Mouse (Mus musculus) heart, adult 11 months (tissue): Measurements from ENCODE around the gene Rasa4.
"Not testable (repeated sequence)": the region's sequence is repeated elsewhere in the genome, so short reads cannot be mapped to it uniquely, and the experiment has no call there.

Experiments
- DNase-seq: peaks from one replicate; pipeline ENCODE4 v3.0.0; 2022

Gene Rasa4

DNA sequence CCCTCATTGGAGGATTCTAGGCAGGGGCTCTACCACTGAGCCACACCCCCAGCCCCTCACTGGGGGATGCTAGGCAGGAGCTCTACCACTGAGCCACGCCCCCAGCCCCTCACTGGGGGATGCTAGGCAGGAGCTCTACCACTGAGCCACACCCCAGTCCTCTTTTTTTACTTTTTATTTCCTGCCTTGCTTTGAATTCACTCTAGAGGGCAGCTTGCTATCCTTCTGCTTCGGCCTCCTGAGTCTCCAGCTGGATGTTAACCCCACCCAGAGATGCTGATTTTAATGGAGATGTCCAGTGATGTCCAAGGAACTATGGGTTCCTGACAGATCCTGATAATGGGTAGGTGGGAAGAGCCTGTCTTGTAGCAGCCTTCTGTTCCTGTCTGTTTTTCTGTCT lies 14.3 kb upstream of the Rasa4 start:
- DNase-seq: no peak

DNA sequence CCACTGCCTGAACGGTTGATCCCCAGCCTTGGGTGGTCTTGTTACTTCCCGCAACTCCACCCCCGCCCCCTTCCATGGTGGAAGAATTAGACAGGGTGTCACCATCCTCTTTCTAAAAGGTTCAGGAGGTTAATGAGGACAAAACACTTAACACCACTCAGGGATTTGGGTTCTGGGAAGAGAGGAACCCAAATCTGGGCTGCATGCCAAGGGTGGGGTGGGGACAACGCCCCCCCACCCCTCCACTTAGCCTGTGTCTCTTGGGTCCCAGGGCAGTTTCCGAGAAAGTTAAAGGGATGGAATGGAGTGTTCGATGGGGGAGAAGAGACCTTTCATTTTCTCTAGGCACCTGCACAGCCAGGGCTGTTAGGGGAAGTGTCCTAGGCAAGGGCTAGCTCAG lies 10.7 kb upstream of the Rasa4 start:
- DNase-seq: no peak

DNA sequence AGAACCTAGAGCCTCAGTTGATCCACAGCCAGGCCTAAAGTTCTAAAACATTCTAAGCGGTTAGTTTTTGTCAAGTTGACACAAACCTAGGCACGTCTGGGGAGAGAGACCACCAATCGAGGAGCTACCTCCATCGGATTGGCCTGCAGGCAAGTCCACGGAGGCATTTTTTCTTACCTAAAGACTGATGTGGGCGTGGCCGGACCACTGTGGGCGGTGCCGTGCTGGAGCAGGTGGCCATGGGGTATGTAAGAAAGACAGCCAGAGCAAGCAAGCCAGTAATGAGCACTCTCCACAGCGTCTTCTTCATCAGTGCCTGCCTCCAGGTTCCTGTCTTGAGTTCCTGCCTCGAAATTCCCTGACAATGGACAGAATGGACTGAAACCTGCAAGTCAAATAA lies 10.2 kb upstream of the Rasa4 start:
- no peak for DNase-seq

- no peak for DNase-seq
These were observed 8.6 kb upstream of the Rasa4 start for GRCm38 (mm10) chr5:136075076-136075475.

- no peak for DNase-seq
These were observed 7.4 kb upstream of the Rasa4 start for GRCm38 (mm10) chr5:136076284-136076683.

DNA sequence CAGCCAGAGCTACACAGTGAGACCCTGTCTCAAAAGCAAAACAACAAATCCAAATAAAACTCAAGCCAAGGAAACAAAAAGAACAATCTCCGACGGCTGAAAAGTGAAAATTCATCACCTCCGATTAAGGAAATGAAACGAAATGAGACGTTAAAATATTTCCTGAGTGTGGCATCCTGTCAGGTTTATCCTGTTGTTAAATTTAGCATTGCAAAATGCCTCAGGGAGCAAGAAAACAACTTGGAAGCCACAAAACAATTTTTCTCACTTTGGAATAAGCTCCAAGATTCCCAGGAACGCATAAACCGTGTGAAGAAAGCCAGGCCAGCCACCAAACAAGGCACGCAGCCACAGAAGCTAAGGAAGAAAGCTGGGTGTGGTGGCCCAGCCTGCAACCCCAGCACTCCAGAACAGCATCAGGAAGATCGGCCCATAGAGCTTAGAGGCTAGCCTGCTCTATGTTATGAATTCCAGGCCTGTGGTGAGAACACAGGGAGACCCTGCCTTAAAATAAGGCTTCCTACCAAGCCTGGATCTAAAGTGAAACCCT lies 6.6 kb upstream of the Rasa4 start:
- peak; percentile 96 for DNase-seq

DNA sequence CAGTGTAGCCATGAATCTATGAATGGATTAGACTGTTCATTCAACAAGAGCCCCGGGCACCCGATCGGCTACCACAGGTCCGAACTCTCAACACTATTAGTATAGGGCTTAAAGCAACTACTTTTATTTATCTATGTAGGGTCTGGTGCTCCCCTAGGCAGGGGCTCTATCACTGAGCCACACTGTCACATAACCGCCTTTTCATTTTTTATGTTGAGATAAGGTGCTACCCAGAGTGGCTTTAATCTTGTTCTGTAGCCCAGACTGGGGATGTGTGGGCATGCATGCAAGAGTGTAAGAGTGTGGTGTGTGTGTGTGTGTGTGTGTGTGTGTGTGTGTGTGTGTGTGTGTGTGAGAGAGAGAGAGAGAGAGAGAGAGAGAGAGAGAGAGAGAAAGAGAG lies 5.6 kb upstream of the Rasa4 start:
- DNase-seq: no peak

GRCm38 (mm10) chr5:136082345-136082744 lies 1.4 kb upstream of the Rasa4 start:
- no peak for DNase-seq

- peak; percentile 96 for DNase-seq
These were observed 597 bp downstream of the Rasa4 start for GRCm38 (mm10) chr5:136084144-136084881.

DNA sequence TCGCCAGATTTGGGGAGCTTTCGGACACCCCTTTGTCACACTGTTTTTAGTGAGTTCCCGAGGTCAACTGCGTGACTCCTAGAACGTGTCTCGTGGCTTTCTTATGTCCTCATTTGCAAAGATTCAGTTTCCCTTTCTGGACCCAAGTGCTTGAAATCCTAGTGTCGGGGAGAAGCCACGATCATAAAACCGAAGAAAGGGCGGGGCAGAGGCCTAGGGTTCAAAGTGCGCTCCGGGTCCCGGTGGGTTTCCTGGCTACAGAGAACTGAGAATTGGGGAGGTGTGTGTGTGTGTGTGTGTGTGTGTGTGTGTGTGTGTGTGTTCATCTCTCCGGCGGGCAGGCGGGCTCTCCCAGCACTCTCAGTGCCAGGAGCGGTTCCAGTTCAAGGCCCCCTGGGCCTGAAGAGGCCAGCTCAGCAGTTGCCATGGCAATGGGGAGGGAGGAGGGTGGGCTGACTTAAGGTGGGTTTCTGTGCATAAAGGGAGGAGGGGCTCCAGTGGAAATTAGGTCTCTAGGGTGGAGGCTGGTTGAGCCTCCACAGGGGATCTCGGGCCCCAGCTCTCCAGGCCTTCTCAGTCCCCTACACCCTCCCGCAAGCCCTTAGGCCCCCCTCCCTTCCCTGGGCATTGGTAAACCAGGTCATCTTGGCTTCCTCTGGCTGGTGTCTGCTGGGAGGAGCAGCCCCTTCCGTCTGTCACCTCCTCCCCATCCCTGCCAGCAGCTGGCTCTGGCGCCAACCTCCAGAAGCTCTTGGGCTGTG lies 1.4 kb downstream of the Rasa4 start:
- DNase-seq: peak; percentile 95

DNA sequence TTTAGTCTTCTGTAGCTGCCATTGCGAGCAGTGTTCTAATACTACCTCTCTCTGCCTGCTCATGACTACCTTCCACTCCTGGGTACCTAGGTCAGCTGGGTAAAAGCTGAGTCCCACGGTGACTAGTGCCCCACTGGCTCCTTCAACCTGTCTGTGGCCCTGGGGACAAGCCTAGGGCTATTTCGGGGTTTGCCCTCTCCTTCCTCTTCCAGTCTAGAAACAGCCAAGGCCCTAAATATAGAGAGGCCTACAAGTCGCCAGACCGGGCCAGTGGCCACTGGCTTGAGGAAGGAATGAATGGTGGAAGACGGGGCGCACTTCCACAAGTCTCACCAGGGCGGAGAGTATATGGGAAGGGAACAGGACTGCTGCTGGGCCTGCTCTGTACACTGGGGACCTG lies 2.6 kb downstream of the Rasa4 start:
- DNase-seq: peak; percentile 95

DNA sequence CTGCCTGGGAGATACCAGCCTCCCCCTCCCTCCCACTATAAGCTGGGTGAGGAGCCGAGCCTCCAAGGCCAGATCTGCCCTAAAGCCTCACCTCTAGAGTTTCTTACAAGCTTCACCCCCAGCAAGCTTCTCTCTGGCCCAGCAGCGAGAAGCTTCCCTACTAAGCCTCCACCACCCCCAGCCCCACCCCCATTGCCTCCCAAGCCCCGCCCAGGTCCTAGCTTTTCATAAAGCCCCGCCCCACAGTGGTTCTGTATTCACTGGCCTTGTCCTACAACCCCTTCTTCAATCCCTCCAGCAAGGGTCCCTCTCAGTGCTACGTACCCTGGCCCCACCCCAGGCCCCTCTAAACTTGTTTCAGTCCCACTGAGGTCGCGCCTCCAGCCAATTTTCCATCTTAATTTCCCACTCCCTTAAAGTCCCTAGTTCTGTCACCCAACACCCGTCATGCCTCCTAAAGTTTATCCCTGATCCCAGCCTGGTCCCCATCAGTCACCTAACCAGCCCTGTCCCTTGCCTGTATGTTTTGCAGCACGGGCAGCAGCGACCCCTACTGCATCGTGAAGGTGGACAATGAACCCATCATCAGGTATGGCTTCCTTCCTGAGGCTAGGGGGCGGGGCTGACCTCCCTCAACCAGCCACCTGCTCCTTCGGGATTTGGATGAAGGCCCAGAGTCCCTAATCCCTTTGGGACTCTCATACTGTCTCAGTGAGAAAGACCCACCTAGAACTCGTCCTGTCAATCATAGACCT lies 5.3 kb downstream of the Rasa4 start:
- no peak for DNase-seq

- no peak for DNase-seq
These were observed 8.2 kb downstream of the Rasa4 start for GRCm38 (mm10) chr5:136091927-136092326.

GRCm38 (mm10) chr5:136094249-136095010 lies 10.7 kb downstream of the Rasa4 start:
- no peak for DNase-seq

DNA sequence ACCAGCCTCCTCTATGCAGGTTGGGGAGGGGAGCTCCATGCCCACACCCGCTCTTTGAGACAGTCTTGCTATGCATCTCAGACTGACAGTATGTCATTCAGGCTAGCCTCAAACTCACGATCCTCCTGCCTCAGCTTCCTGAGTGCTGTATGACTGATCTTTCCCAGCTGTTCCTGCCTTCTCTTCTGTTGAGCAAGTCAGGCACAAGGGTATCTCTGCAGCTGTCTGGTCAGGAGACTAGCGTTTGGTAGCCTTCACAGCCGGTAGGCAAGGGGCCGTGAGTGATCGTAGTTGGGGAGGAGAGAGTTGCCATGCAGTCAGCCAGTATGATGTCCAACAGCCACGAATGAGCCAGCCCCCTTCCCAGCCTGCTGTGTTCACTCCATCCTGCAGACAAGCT lies 11.4 kb downstream of the Rasa4 start:
- DNase-seq: no peak

GRCm38 (mm10) chr5:136098536-136098935 lies 14.8 kb downstream of the Rasa4 start:
- no peak for DNase-seq

DNA sequence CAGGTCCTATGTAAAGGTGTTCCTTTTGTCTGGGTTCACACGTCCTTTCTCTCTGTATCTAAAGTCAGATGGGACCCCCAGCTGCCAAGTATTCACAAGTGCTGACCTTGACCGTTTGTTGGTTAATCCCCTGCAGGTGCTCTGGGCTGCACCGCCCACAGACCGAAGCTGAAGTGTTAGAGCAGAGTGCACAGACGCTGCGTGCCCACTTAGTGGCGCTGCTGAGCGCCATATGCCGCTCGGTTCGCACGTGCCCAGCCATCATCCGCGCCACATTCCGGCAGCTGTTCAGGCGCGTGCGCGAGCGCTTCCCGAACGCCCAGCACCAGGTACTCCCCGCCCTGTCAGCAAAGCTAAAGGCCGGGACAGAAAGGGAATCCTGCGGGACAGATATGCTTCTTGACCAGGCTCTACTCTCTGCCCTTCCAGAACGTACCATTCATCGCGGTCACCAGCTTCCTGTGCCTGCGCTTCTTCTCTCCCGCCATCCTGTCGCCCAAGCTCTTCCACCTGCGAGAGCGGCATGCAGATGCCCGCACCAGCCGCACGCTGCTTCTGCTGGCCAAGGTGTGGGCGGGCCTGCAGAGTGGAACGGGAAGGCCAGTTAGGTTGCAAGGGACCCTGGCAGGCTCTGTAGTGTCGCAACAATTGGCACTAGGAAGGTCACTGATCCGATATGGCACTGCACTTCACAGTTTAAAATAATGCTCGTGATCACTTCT lies 18.5 kb downstream of the Rasa4 start:
- no peak for DNase-seq

DNA sequence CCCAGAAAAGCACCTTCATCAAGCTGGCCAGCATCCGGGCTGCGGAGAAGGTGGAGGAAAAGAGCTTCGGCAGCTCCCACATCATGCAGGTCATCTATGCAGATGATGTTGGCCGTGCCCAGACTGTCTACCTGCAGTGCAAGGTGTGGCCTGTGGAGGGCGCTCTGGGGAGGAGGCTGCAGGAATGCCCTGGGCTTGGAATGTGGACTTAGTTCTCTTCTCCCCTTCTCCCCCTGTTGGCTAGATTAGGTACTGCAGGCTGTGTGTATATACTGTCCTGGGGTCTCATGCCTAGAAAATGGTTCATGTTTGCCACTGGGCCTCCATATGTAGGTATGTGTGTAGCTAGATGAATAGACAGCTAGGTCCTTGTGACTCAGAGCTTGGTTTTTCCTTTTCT lies 20.8 kb downstream of the Rasa4 start:
- DNase-seq: no peak

GRCm38 (mm10) chr5:136108486-136108885 lies 24.8 kb downstream of the Rasa4 start:
- DNase-seq: no peak

GRCm38 (mm10) chr5:136109042-136109441 lies 25.3 kb downstream of the Rasa4 start:
- no peak for DNase-seq

GRCm38 (mm10) chr5:136113546-136113945 lies 29.8 kb downstream of the Rasa4 start:
- not testable (repeated sequence) for DNase-seq
